Mouse (Mus musculus) CD4-positive helper T cell, adult 2 months (primary cell): ENCODE data around the gene Tff2.
A peak's percentile ranks its signal among the peaks of the same experiment; 100 is the strongest.

Experiments
- DNase-seq: peaks from one replicate; pipeline ENCODE4 v3.0.0-alpha.2; 2012; ENCODE audit warnings: low read depth, missing footprints, low spot score

The Tff2 gene

DNA sequence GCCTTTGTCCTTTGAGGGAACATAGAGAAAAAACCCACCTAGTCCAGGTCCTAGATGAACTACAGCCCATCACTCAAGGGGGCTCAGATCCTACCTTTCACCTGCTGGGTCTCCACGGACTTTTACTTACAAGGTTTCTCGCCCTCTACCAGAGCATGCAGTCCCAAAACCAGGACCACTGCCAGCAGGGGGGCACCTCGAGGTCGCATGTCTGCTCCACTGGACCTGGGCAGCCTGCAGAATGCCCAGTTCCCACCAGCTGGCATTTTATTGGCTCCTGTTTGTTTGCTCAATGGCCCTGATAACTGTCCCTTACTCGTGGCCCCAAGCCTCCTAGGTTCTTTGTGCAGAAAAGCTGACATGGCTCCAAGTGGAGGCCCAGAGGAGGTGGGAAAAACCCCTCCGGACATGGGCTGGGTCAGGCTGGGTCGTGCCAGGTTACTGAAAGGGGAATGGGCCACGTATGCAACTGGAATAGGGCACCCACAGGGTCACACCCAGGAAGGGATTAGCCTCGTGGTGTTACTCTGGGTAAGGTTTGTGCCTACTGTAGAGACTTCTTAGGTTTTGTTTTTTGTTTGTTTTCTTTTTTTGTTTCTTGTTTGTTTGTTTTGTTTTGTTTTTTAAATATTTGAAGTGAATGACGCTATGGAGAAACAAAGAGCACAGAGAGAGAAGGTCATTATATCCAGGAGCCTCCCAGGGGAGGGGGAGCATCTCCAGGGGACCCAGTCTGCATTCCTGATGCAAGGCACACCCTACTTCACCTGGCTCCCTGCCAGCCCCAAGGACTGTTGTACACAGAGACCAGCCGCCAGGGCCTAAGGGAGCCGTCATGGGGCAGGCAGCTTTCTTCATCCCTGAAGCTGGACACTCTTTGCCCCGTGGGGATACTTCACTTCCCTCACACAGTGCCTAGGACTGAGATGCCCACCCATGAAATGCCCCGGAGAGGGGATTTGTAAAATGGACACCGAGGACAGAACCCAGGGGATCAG, at the start of gene Tff2:
Tff2 (minus strand) TSS at position 243 of the 998 bp plus-strand sequence.
- no peak for DNase-seq

DNA sequence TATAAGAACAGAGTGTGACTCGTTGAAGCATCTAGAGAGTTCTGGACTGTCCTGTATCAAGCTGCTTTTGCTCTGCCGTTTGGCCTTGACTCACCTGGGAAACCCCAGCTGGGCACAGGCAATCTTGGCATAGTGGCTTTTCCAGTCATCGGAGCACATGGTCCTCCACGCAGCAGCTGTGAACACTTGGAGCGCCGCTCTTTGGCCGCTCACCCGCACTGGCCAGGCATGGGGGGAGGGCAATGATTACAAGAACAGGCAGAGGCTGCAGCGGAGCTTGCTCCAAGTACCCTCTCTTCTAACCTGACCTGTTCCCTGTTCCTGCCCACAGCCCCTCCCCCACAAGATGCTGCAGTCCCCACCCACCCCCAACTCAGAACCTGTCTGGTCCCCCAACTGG, 49.3 kb upstream of the Tff2 start:
- no peak for DNase-seq

DNA sequence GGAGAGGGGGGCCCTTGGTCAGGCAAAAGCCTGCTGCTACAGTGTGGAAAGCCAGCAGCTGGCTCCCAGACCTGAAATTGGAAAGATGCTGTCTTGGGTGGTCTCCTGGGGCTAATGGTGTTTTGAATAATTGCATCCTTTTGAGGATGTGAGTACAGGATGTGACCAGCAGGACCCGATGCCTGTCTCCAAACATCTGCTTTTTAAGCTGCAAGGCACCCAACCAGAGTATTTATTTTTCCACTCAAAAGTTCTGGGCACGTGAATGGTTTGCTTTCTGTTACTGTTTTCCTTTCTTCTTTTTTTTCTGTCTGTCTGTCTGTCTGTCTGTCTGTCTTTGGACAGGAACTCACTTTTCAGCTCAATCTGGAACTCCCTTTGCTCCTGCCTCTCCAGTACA, 48.6 kb upstream of the Tff2 start:
- no peak for DNase-seq

DNA sequence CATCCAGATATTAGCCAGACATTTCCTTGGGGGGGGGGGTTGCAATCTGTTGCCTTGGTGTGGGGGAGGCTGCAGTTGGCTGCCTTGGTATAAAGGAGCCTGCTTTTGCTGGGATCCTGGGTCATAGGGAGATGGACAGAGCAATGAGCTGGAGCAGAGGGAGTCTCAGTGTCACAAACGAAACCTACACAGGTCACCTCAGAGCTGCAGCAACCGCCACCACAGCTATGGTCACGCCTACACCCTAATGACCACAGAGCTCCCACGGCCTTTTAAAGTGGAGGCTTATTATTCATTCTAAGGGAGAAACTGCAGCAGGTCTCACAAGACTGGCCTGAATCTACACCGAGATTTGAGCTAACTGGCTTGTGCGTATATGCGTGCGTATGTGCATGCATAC, 47.7 kb upstream of the Tff2 start:
- no peak for DNase-seq

DNA sequence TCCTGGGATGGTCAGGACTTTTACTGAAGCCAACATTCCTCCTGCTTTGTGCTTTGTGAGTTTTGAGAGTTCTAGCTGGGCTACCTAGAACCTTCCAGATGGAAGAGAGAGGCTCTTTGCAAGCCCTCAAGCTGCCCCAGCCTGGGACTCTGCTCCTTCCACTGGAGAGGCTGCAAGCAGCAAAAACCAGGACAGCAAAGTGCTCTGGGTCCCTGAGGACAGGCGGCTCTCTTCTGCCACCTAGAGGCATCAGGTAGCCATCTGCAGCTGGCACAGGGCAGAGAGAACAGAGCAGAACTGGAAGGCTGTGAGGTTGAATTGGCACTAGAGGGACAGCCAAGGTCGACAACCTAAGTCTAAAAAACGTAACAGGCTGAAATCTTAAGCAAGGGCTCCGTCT, 43.3 kb upstream of the Tff2 start:
- peak; percentile 70 for DNase-seq

GRCm38 (mm10) chr17:31184269-31184990, 40.3 kb upstream of the Tff2 start:
- peak; percentile 25 for DNase-seq

GRCm38 (mm10) chr17:31183180-31183974, 39.3 kb upstream of the Tff2 start:
- no peak for DNase-seq

DNA sequence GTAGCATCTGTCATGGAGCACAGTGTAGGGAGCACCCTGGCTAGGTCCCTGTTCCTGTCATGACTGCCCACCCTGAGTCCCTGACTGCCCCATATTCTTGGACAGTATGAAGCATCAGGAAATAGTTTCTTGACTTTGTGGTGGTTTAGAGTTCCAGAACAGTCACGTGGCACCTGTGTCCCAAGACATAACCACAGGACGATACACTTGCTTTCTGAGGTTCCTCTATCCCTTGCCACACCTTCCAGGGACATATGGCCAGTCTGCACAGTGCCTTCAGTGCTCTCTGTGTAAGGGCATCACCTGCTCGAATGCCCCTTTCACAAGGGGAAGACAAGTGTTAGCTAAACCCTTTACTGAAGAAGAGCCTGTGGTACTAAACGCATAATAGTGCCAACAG, 37.4 kb upstream of the Tff2 start:
- DNase-seq: no peak

DNA sequence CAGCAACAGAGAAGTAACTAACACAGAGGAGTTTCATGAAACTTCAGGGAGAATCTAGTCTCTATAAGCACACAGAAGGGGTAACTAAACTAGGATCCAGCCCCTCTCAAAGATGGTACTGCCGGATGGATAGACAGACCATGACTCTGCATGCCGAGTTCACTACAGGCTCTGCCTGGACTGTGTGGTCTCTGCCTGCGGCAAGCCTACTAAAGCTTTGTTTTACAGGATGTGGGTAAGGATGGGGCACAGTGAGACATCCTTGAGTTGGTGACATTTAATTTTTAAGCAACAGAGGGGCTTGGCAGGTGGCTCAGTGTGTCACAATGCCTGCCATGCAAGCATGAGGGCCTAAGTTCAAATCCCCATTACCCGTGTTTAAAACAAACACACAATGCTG, 32.2 kb upstream of the Tff2 start:
- DNase-seq: peak; percentile 56

- no peak for DNase-seq
Observed at GRCm38 (mm10) chr17:31169796-31170195, 25.7 kb upstream of the Tff2 start.

DNA sequence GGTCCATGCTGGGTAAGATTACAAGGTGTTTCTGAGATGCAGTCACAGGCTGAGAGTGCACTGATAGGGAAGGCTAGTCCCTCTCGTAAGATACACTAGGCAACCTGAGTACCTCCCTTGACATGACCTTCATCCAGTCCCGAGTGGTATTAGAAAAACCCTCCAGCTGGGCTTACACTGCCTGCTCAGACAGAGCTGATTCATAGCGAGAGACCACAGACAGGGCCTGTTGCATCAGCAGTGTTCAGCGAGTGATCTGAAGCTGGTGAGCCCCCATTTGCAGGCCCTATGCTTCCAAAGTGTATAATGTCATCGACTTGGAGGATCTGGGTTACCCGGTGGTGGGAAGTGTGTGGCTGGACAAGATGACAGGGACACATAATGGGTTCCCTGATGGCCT, 21.0 kb upstream of the Tff2 start, which contains the start of gene Tff1:
Tff1 (minus strand) TSS at position 151 of the 400 bp plus-strand sequence.
- DNase-seq: no peak

DNA sequence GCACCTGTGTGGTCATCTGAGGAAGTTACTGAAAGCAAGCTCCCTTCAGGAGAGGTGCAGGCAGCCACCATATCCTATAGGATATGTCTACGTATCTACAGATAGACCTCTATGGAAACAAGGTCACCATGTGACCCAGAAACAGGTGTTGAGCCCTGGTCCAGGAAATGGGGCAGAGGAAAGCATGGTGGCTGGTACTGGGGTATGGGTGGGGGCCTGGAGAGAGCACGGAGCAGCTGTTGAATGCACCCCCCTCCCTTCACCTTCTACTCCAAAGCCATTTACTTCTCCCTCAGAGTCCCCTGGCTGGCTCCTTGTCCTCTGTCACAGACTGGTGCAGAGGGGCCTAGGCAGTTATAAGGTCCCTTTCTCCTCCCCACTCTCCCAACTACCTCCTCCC, 19.7 kb upstream of the Tff2 start:
- DNase-seq: no peak

GRCm38 (mm10) chr17:31162607-31163006, 18.5 kb upstream of the Tff2 start:
- DNase-seq: no peak

DNA sequence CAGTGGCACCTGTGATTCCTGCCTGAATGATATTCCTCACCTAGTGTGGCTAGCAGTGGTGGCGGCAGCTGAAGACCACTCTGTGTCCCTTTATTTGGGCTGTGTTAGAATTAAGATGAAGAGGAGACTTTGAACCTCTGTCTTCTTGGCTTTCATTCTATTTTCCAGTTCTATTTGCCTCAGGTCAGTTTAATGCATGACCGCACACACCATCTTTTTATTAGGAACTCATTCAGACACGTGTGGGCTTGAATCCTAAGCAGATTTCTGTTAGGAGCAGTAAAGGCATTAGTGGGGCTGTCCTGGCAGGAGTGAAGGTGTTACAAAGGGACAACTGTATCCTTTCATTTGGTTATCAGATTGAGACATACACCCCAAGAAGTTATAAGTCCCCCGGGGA, 16.2 kb upstream of the Tff2 start:
- no peak for DNase-seq

GRCm38 (mm10) chr17:31157921-31158320, 13.8 kb upstream of the Tff2 start:
- DNase-seq: no peak

- DNase-seq: no peak
Observed at GRCm38 (mm10) chr17:31153785-31154184, 9.7 kb upstream of the Tff2 start.

- no peak for DNase-seq
Observed at GRCm38 (mm10) chr17:31152966-31153499, 9.0 kb upstream of the Tff2 start.

DNA sequence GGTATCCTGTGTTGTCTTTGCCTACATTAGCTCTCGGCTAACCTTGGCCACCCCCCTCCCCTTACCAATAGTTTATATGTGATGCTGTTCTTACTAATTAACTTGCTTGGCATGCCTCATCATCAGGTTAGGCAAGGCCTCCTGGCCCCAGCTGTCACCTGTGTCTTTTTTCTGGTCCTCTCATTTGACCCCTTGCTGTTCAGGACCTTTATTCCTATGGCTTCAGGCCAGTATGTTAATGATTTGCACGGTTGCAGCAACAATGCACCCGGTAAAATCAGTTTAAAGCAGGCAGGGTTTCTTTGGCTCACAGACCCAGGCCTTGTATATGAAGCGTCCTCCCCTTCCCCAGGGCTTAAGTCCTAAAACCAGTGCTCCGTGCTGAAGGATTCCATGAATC, 8.4 kb upstream of the Tff2 start:
- DNase-seq: no peak

DNA sequence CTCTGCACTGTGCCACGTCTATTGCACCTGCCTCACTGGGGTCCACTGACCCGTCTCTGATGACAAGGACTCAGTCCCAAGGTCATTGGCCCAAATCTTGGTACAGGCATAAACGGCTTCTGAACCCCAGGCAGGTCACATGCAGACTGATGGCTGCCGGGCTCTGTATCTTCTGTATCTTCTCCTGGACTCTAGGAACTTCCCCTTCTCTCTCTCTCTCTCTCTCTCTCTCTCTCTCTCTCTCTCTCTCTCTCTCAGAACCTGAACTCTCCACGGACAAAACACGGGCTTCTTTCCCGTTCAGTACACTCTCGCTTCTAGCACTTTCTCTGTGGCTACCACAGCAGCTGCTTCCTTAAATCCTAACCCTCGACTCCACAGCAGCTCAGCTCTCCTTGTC, 1.9 kb upstream of the Tff2 start:
- DNase-seq: no peak

GRCm38 (mm10) chr17:31142116-31142515, 2.0 kb downstream of the Tff2 start:
- no peak for DNase-seq

GRCm38 (mm10) chr17:31138398-31138797, 5.7 kb downstream of the Tff2 start:
- peak; percentile 75 for DNase-seq

- peak; percentile 15 for DNase-seq
Observed at GRCm38 (mm10) chr17:31136821-31137220, 7.3 kb downstream of the Tff2 start.
